Comparison of ENCODE assay signal across 8 mouse cellular contexts in the genomic region with DNA sequence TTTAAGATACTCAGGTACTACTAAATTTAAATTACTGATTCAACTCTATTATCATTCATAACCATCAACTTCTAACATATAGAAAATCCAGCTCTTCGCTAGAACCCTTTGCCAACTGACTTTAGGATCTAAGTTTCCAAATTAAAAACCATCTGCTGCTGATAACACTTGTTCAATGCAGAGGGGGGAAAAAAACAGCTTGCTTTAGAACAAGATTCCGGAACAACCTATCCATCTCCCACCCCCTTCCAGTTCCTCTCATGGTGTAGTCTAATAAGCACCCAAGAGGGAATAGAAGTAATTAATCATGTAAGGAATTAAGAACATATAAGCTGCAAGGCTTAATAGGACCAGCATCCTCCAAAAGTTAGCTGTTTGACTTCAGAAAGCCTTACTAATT. TPM values are rescaled to one million over a fixed set of nuclear protein-coding genes. Genes with fewer than 3 reads are reported as not detected.
DNase-seq lines count a peak whose midpoint lies in the region; ATAC-seq and TF ChIP-seq lines count a peak whose summit lies in the region.

No protein-coding gene starts in this region.

- 17% methylated on average over 2 of the region's 2 CpGs for WGBS in liver, adult 2 months
- 26% methylated on average over 2 of the region's 2 CpGs for WGBS in embryonic facial prominence, embryonic 13.5 days
- 23% methylated on average over 2 of the region's 2 CpGs for WGBS in intestine, embryonic 16.5 days
- 37% methylated on average over 2 of the region's 2 CpGs for WGBS in neural tube, embryonic 13.5 days

- H3K36me3 ChIP-seq in liver, adult 2 months (ENCODE audit: control insufficient read depth, insufficient read depth, low read length) = no peaks in the 10 kb centered on the region
- no peaks in the 10 kb centered on the region for H3K36me3 ChIP-seq in embryonic facial prominence, embryonic 13.5 days
- no peaks in the 10 kb centered on the region for H3K36me3 ChIP-seq in intestine, embryonic 16.5 days (ENCODE audit: control insufficient read depth, insufficient read depth, low read length)
- H3K36me3 ChIP-seq in neural tube, embryonic 13.5 days = no peaks in the 10 kb centered on the region

- H3K9me3 ChIP-seq in embryonic facial prominence, embryonic 13.5 days = no peaks in the 10 kb centered on the region
- H3K9me3 ChIP-seq in intestine, embryonic 16.5 days (ENCODE audit: control insufficient read depth, low read length) = no peaks in the 10 kb centered on the region
- no peaks in the 10 kb centered on the region for H3K9me3 ChIP-seq in neural tube, embryonic 13.5 days

- no peak for ATAC-seq in embryonic facial prominence, embryonic 13.5 days (ENCODE audit: insufficient number of reproducible peaks, insufficient read depth, low FRiP score, low TSS enrichment, low read depth)
- ATAC-seq in intestine, embryonic 16.5 days = no peak
- no peak for ATAC-seq in neural tube, embryonic 13.5 days (ENCODE audit: low read depth)

- DNase-seq in liver, adult 2 months (ENCODE audit: extremely low read depth, low read depth, low spot score) = no peak
- DNase-seq in liver = no peak
- DNase-seq in right cerebral cortex, postnatal 36 days (ENCODE audit: low spot score in 2 of 2) = no peak
- no peak for DNase-seq in adrenal gland, postnatal 25 days
- DNase-seq in thymus, postnatal 25 days = no peak

- H3K4me2 ChIP-seq in embryonic facial prominence, embryonic 13.5 days = peak overlapping the region; percentile 94
- H3K4me2 ChIP-seq in intestine, embryonic 16.5 days (ENCODE audit: low read depth, low read length) = peak overlapping the region; percentile 89
- peak overlapping the region; percentile 99 for H3K4me2 ChIP-seq in neural tube, embryonic 13.5 days

- no peak for TF ChIP-seq POLR2A in liver, adult 2 months (IDR thresholded peaks at IDR 0.05; ENCODE audit: extremely low read depth, insufficient read depth, low read length)

- H3K4me1 ChIP-seq in liver, adult 2 months (ENCODE audit: control insufficient read depth, insufficient read depth, low read length) = peaks cover 13% of the 10 kb centered on the region; the same call in 1 of the 2 replicates
- peaks cover 18% of the 10 kb centered on the region for H3K4me1 ChIP-seq in embryonic facial prominence, embryonic 13.5 days
- H3K4me1 ChIP-seq in intestine, embryonic 16.5 days (ENCODE audit: control insufficient read depth, insufficient read depth, low read length) = peaks cover 5% of the 10 kb centered on the region; the same call in 1 of the 2 replicates
- H3K4me1 ChIP-seq in neural tube, embryonic 13.5 days (replicated peaks) = peaks cover 23% of the 10 kb centered on the region

- H3K79me2 ChIP-seq in liver, adult 2 months (ENCODE audit: control insufficient read depth, insufficient read depth, low read length) = peaks cover 7% of the 10 kb centered on the region; the same call in 1 of the 2 replicates

- no peak for TF ChIP-seq CTCF in liver, adult 2 months (IDR thresholded peaks at IDR 0.05; ENCODE audit: low read depth, low read length)

- no peak overlapping the region for H3K27ac ChIP-seq in liver, adult 2 months (replicated peaks; ENCODE audit: insufficient read depth, low read depth, low read length)
- 0 out of 2 replicates have a peak overlapping the region, but pooled peaks have one; percentile 78 for H3K27ac ChIP-seq in embryonic facial prominence, embryonic 13.5 days
- H3K27ac ChIP-seq in intestine, embryonic 16.5 days (ENCODE audit: low read length) = no peak overlapping the region
- no peak overlapping the region for H3K27ac ChIP-seq in neural tube, embryonic 13.5 days (replicated peaks)

- H3K9ac ChIP-seq in liver, adult 2 months (ENCODE audit: low read depth, low read length) = no peak overlapping the region
- peak overlapping the region; percentile 71 for H3K9ac ChIP-seq in embryonic facial prominence, embryonic 13.5 days
- peak overlapping the region; percentile 26; the same call in 1 of the 2 replicates for H3K9ac ChIP-seq in intestine, embryonic 16.5 days (ENCODE audit: low read depth, low read length)
- H3K9ac ChIP-seq in neural tube, embryonic 13.5 days = peak overlapping the region; percentile 74

- no peaks in the 10 kb centered on the region for H3K27me3 ChIP-seq in liver, adult 2 months (ENCODE audit: control insufficient read depth, insufficient read depth, low read length)
- no peaks in the 10 kb centered on the region for H3K27me3 ChIP-seq in embryonic facial prominence, embryonic 13.5 days
- H3K27me3 ChIP-seq in intestine, embryonic 16.5 days (replicated peaks; ENCODE audit: control insufficient read depth, insufficient read depth, low read length) = no peaks in the 10 kb centered on the region
- H3K27me3 ChIP-seq in neural tube, embryonic 13.5 days = no peaks in the 10 kb centered on the region

- peak overlapping the region; percentile 81; the same call in 1 of the 2 replicates for H3K4me3 ChIP-seq in liver, adult 2 months (ENCODE audit: insufficient read depth, low read depth, low read length)
- peak overlapping the region; percentile 83 for H3K4me3 ChIP-seq in embryonic facial prominence, embryonic 13.5 days
- peak overlapping the region; percentile 89 for H3K4me3 ChIP-seq in intestine, embryonic 16.5 days (ENCODE audit: low read length)
- H3K4me3 ChIP-seq in neural tube, embryonic 13.5 days = peak overlapping the region; percentile 87

RNA-seq across cellular contexts. Expression of gene Lin54, which starts 1.2 kb away (rescaled TPM):
- 5.7 and 6.7 TPM in 2 replicates for total RNA-seq in liver, adult 2 months (2014; rRNA removed)
- 2.7 and 3.5 TPM in 2 replicates for polyA plus RNA-seq in liver, adult 2 months (2012; rRNA removed)
- polyA plus RNA-seq in embryonic facial prominence, embryonic 13.5 days (2015; fragmentation: Nextera tagmentation; extraction: Ambion mirVana) = 11.0 and 11.5 TPM in 2 replicates
- 10.2 and 10.7 TPM in 2 replicates for polyA plus RNA-seq in intestine, embryonic 16.5 days (2015; fragmentation: Nextera tagmentation; extraction: Ambion mirVana)
- polyA plus RNA-seq in neural tube, embryonic 13.5 days (2015; fragmentation: Nextera tagmentation; extraction: Ambion mirVana) = 6.7 and 8.4 TPM in 2 replicates
- total RNA-seq in adrenal gland, postnatal 25 days (2021) = 14.5 and 15.7 TPM in 2 replicates

RNA-seq across cellular contexts. Expression of gene Cops4, which starts 18.9 kb away (rescaled TPM):
- 47.1 and 53.2 TPM in 2 replicates for total RNA-seq in liver, adult 2 months (2014; rRNA removed)
- 12.0 and 13.1 TPM in 2 replicates for polyA plus RNA-seq in liver, adult 2 months (2012; rRNA removed)
- polyA plus RNA-seq in embryonic facial prominence, embryonic 13.5 days (2015; fragmentation: Nextera tagmentation; extraction: Ambion mirVana) = 210 TPM in 2 replicates
- polyA plus RNA-seq in intestine, embryonic 16.5 days (2015; fragmentation: Nextera tagmentation; extraction: Ambion mirVana) = 151 and 164 TPM in 2 replicates
- 195 TPM in 2 replicates for polyA plus RNA-seq in neural tube, embryonic 13.5 days (2015; fragmentation: Nextera tagmentation; extraction: Ambion mirVana)
- total RNA-seq in adrenal gland, postnatal 25 days (2021) = 71.8 and 73.4 TPM in 2 replicates

Comparison
In these comparisons a context has a peak if more than half of its experiments do, and no peak if none do; other contexts are left out.
1. RNA of gene Cops4, which starts 18.9 kb away (polyA plus RNA-seq): 210 TPM in embryonic facial prominence, embryonic 13.5 days, 195 TPM in neural tube, embryonic 13.5 days and 151 to 164 TPM in intestine, embryonic 16.5 days; 12.0 to 13.1 TPM in liver, adult 2 months; every median in the first group is over 10 times any median in the second.
2. Peak in every context shown above with its lines, with median percentiles within 50 percentile points of each other: H3K4me3 ChIP-seq and H3K4me2 ChIP-seq.